Mouse (Mus musculus) liver, embryonic 14.5 days (tissue): Measurements from ENCODE around the gene Gm10306. TPM values are rescaled to one million over a fixed set of nuclear protein-coding genes. Genes with fewer than 3 reads are reported as not detected.

Experiments used
- ATAC-seq: fragments of 200-750 bp; cut with Nextera tagmentation; 2 replicates; pipeline ENCODE4 v1.8.0; 2017; ENCODE audit warnings: moderate number of reproducible peaks, mild to moderate bottlenecking, moderate library complexity; ENCODE audit not compliant: insufficient read depth
- DNase-seq, 3 experiments: peaks; one replicate each; pipeline ENCODE4 v3.0.0-alpha.2; 2012 to 2013; ENCODE audit warnings: low read depth in 3 of 3, low spot score in 3 of 3
- H3K27ac ChIP-seq: fragments of 300-500 bp; sonication (generic); 2 replicates; pipeline ENCODE4 v1.5.1; 2014; ENCODE audit warnings: moderate library complexity, mild to moderate bottlenecking, control low read depth, inconsistent platforms
- H3K27me3 ChIP-seq: fragments of 300-500 bp; sonication (generic); 2 replicates; pipeline ENCODE4 v1.6.1; 2014; ENCODE audit warnings: mild to moderate bottlenecking, low read length, moderate library complexity; ENCODE audit not compliant: control insufficient read depth, insufficient read depth
- H3K36me3 ChIP-seq: fragments of 300-500 bp; sonication (generic); replicated peaks from 2 replicates; pipeline ENCODE4 v1.6.1; 2014; ENCODE audit warnings: low read depth; ENCODE audit not compliant: control insufficient read depth, insufficient read depth
- H3K4me1 ChIP-seq, 2 experiments: fragments of 200-500 bp in 1 of 2; fragments of 300-500 bp in 1 of 2; sonication (generic) in 1 of 2; replicated peaks; 2 replicates each; pipeline ENCODE4 v1.6.1; 2012 to 2014; ENCODE audit warnings: antibody characterized with exemption in 1 of 2, inconsistent platforms in 1 of 2, low read length in 1 of 2; ENCODE audit not compliant: control insufficient read depth in 2 of 2, insufficient read depth in 2 of 2
- H3K4me2 ChIP-seq: fragments of 300-500 bp; sonication (generic); 2 replicates; pipeline ENCODE4 v1.6.1; 2014; ENCODE audit warnings: low read depth, mild to moderate bottlenecking, control low read depth, moderate library complexity
- H3K4me3 ChIP-seq, 2 experiments: fragments of 200-500 bp in 1 of 2; fragments of 300-500 bp in 1 of 2; sonication (generic) in 1 of 2; 2 replicates each; pipeline ENCODE4 v1.5.1; 2012 to 2014; ENCODE audit warnings: low read depth in 2 of 2, low read length in 2 of 2, mild to moderate bottlenecking in 2 of 2, control low read depth in 1 of 2, inconsistent platforms in 1 of 2, moderate library complexity in 1 of 2; ENCODE audit not compliant: insufficient read depth in 1 of 2
- H3K9ac ChIP-seq: fragments of 300-500 bp; sonication (generic); replicated peaks from 2 replicates; pipeline ENCODE4 v1.6.1; 2014; ENCODE audit warnings: mild to moderate bottlenecking, control low read depth, moderate library complexity
- H3K9me3 ChIP-seq: fragments of 300-500 bp; sonication (generic); 2 replicates; pipeline ENCODE4 v1.6.1; 2016; ENCODE audit warnings: low read length, mixed read lengths; ENCODE audit not compliant: control insufficient read depth
- CTCF ChIP-seq: IDR thresholded peaks from 2 replicates; pipeline ENCODE4 v1.5.1; 2016; ENCODE audit warnings: antibody characterized with exemption, low read depth, control low read depth
- EP300 ChIP-seq: IDR thresholded peaks from 2 replicates; pipeline ENCODE4 v1.6.1; 2016; ENCODE audit warnings: antibody characterized with exemption, low read depth
- WGBS: fragments of 180-500 bp; shearing (Covaris S2); extraction: QIAGEN DNeasy Blood & Tissue Kit; methylation state at CpG from one replicate; pipeline ENCODE4 v1.1.7; 2014; ENCODE audit not compliant: insufficient replicate concordance; 5-methylcytosine and 5-hydroxymethylcytosine counted together
- polyA plus RNA-seq, 2 experiments: library from polyadenylated mRNA; depleted of rRNA in 1 of 2; stranded (reverse) in 1 of 2; unstranded in 1 of 2; fragments of >200 nt; fragmentation: Nextera tagmentation in 1 of 2; extraction: Ambion mirVana in 1 of 2; gene quantifications; 2 replicates each; pipeline versions ENCODE4 v1.2.1 to v1.2.3; 2012 to 2014

Gm10306 gene
- polyA plus RNA-seq, 2 experiments: 0.44 TPM; not detected in 1

DNA sequence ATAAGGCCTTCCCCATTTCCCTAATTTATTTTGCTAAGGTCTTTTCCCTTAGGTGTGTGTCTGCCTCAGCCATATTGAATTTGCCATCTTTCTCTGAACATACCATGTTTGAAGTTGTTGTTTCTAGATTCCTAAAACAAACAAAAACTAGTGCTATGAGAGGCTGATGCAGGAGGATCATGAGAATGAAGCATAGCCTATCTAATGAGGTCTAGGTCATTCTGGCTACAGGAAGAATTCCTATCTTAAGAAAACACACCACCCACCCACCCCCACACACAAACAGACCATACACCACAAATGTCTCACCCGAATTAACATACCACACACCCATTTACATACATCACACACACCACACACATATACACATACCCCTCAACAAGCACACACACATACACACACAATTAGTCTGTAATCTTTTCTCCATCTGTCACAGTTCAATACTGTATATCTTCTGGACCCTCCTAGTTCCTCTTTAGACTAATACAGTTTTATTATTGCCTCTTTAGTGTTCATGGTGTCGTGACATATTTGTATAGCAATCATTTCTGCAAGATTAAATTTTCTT lies 48.2 kb downstream of the Gm10306 start:
- Histone ChIP-seq H3K27me3 (no peaks in the 10 kb centered on the region), H3K36me3 (no peaks in the 10 kb centered on the region), H3K27ac (no peak overlapping the region), H3K4me2 (peak overlapping the region; percentile 89; the same call in 1 of the 2 replicates), H3K4me3 (no peak overlapping the region), H3K9ac (no peak overlapping the region), H3K9me3 (no peaks in the 10 kb centered on the region), H3K4me1 (peaks cover 2 to 4% of the 10 kb centered on the region in 2 experiments; a peak in 2 of 4 replicates)
- no peak for DNase-seq
- 57% methylated on average over 2 of the region's 2 CpGs for WGBS
- ATAC-seq: no peak
- no peak for TF ChIP-seq EP300
- no peak for TF ChIP-seq CTCF

DNA sequence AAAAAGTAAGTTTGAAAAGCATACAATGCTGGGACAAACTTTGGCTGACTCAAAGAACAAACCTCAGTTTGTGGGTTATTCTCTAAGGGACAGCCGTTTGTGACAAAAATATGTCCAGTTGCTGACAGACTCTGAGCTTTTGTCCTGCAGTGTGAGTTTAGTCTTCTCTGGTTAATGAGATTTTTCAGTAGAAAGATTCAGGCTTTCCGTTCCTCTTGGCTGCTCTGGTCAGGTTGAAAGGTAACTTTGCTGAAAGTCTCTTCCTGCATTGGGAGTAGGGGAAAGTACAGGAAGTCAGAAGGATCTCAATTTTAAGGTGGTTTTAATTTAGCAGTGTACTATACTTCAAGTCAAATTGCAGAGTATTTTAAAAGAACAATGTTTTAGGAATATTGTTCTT lies 49.2 kb downstream of the Gm10306 start:
- DNase-seq (no peak), ATAC-seq (no peak)
- TF ChIP-seq CTCF: no peak
- TF ChIP-seq EP300: no peak
- Histone ChIP-seq H3K4me3 (no peak overlapping the region), H3K36me3 (no peaks in the 10 kb centered on the region), H3K9me3 (no peaks in the 10 kb centered on the region), H3K4me2 (no peak overlapping the region), H3K4me1 (peaks cover 2 to 8% of the 10 kb centered on the region in 2 experiments; a peak in 2 of 4 replicates), H3K27me3 (no peaks in the 10 kb centered on the region), H3K27ac (no peak overlapping the region), H3K9ac (no peak overlapping the region)
- WGBS: 63% methylated on average over 2 of the region's 2 CpGs

Other genes starting within 250 kb of the Gm10306 start
- gene Caap1, start 250 bp downstream of the Gm10306 start, polyA plus RNA-seq (2012; rRNA removed): 2.7 and 5.4 TPM in 2 replicates
- 9.7 and 10.3 TPM in 2 replicates for gene Caap1, start 250 bp downstream of the Gm10306 start, polyA plus RNA-seq (2014; fragmentation: Nextera tagmentation; extraction: Ambion mirVana)
- gene Plaa, start 46.7 kb downstream of the Gm10306 start, polyA plus RNA-seq (2012; rRNA removed): 12.0 and 17.0 TPM in 2 replicates
- 26.3 and 30.8 TPM in 2 replicates for gene Plaa, start 46.7 kb downstream of the Gm10306 start, polyA plus RNA-seq (2014; fragmentation: Nextera tagmentation; extraction: Ambion mirVana)
- 1.0 and 2.0 TPM in 2 replicates for gene Ift74, start 57.9 kb downstream of the Gm10306 start, polyA plus RNA-seq (2012; rRNA removed)
- 2.4 and 2.8 TPM in 2 replicates for gene Ift74, start 57.9 kb downstream of the Gm10306 start, polyA plus RNA-seq (2014; fragmentation: Nextera tagmentation; extraction: Ambion mirVana)
- gene Lrrc19, start 93.6 kb downstream of the Gm10306 start, polyA plus RNA-seq (2012; rRNA removed): not detected in 2 replicates
- gene Lrrc19, start 93.6 kb downstream of the Gm10306 start, polyA plus RNA-seq (2014; fragmentation: Nextera tagmentation; extraction: Ambion mirVana): 0.10 and 0.11 TPM in 2 replicates
- gene Tek, start 182.7 kb downstream of the Gm10306 start, polyA plus RNA-seq (2012; rRNA removed): 1.4 and 2.2 TPM in 2 replicates
- gene Tek, start 182.7 kb downstream of the Gm10306 start, polyA plus RNA-seq (2014; fragmentation: Nextera tagmentation; extraction: Ambion mirVana): 3.6 and 4.2 TPM in 2 replicates